Mouse (Mus musculus) liver, embryonic 14.5 days (tissue): ENCODE data around the gene Myrfl. TPM values are rescaled to one million over a fixed set of nuclear protein-coding genes. Genes with fewer than 3 reads are reported as not detected.

Experiments
- ATAC-seq: fragments of 200-750 bp; cut with Nextera tagmentation; 2 replicates; pipeline ENCODE4 v1.8.0; 2017; ENCODE audit warnings: moderate number of reproducible peaks, mild to moderate bottlenecking, moderate library complexity; ENCODE audit not compliant: insufficient read depth
- DNase-seq, 3 experiments: peaks; one replicate each; pipeline ENCODE4 v3.0.0-alpha.2; 2012 to 2013; ENCODE audit warnings: low read depth in 3 of 3, low spot score in 3 of 3
- H3K27ac ChIP-seq: fragments of 300-500 bp; sonication (generic); 2 replicates; pipeline ENCODE4 v1.5.1; 2014; ENCODE audit warnings: moderate library complexity, mild to moderate bottlenecking, control low read depth, inconsistent platforms
- H3K27me3 ChIP-seq: fragments of 300-500 bp; sonication (generic); 2 replicates; pipeline ENCODE4 v1.6.1; 2014; ENCODE audit warnings: mild to moderate bottlenecking, low read length, moderate library complexity; ENCODE audit not compliant: control insufficient read depth, insufficient read depth
- H3K36me3 ChIP-seq: fragments of 300-500 bp; sonication (generic); replicated peaks from 2 replicates; pipeline ENCODE4 v1.6.1; 2014; ENCODE audit warnings: low read depth; ENCODE audit not compliant: control insufficient read depth, insufficient read depth
- H3K4me1 ChIP-seq, 2 experiments: fragments of 200-500 bp in 1 of 2; fragments of 300-500 bp in 1 of 2; sonication (generic) in 1 of 2; replicated peaks; 2 replicates each; pipeline ENCODE4 v1.6.1; 2012 to 2014; ENCODE audit warnings: antibody characterized with exemption in 1 of 2, inconsistent platforms in 1 of 2, low read length in 1 of 2; ENCODE audit not compliant: control insufficient read depth in 2 of 2, insufficient read depth in 2 of 2
- H3K4me2 ChIP-seq: fragments of 300-500 bp; sonication (generic); 2 replicates; pipeline ENCODE4 v1.6.1; 2014; ENCODE audit warnings: low read depth, mild to moderate bottlenecking, control low read depth, moderate library complexity
- H3K4me3 ChIP-seq, 2 experiments: fragments of 200-500 bp in 1 of 2; fragments of 300-500 bp in 1 of 2; sonication (generic) in 1 of 2; 2 replicates each; pipeline ENCODE4 v1.5.1; 2012 to 2014; ENCODE audit warnings: low read depth in 2 of 2, low read length in 2 of 2, mild to moderate bottlenecking in 2 of 2, control low read depth in 1 of 2, inconsistent platforms in 1 of 2, moderate library complexity in 1 of 2; ENCODE audit not compliant: insufficient read depth in 1 of 2
- H3K9ac ChIP-seq: fragments of 300-500 bp; sonication (generic); replicated peaks from 2 replicates; pipeline ENCODE4 v1.6.1; 2014; ENCODE audit warnings: mild to moderate bottlenecking, control low read depth, moderate library complexity
- H3K9me3 ChIP-seq: fragments of 300-500 bp; sonication (generic); 2 replicates; pipeline ENCODE4 v1.6.1; 2016; ENCODE audit warnings: low read length, mixed read lengths; ENCODE audit not compliant: control insufficient read depth
- CTCF ChIP-seq: IDR thresholded peaks from 2 replicates; pipeline ENCODE4 v1.5.1; 2016; ENCODE audit warnings: antibody characterized with exemption, low read depth, control low read depth
- EP300 ChIP-seq: IDR thresholded peaks from 2 replicates; pipeline ENCODE4 v1.6.1; 2016; ENCODE audit warnings: antibody characterized with exemption, low read depth
- WGBS: fragments of 180-500 bp; shearing (Covaris S2); extraction: QIAGEN DNeasy Blood & Tissue Kit; methylation state at CpG from one replicate; pipeline ENCODE4 v1.1.7; 2014; ENCODE audit not compliant: insufficient replicate concordance; 5-methylcytosine and 5-hydroxymethylcytosine counted together
- polyA plus RNA-seq, 2 experiments: library from polyadenylated mRNA; depleted of rRNA in 1 of 2; stranded (reverse) in 1 of 2; unstranded in 1 of 2; fragments of >200 nt; fragmentation: Nextera tagmentation in 1 of 2; extraction: Ambion mirVana in 1 of 2; gene quantifications; 2 replicates each; pipeline versions ENCODE4 v1.2.1 to v1.2.3; 2012 to 2014

Gene Myrfl
- polyA plus RNA-seq (2012; rRNA removed): 0.02 TPM in 1 of 2 replicates, not detected in the other
- not detected in 2 replicates for polyA plus RNA-seq (2014; fragmentation: Nextera tagmentation; extraction: Ambion mirVana)

DNA sequence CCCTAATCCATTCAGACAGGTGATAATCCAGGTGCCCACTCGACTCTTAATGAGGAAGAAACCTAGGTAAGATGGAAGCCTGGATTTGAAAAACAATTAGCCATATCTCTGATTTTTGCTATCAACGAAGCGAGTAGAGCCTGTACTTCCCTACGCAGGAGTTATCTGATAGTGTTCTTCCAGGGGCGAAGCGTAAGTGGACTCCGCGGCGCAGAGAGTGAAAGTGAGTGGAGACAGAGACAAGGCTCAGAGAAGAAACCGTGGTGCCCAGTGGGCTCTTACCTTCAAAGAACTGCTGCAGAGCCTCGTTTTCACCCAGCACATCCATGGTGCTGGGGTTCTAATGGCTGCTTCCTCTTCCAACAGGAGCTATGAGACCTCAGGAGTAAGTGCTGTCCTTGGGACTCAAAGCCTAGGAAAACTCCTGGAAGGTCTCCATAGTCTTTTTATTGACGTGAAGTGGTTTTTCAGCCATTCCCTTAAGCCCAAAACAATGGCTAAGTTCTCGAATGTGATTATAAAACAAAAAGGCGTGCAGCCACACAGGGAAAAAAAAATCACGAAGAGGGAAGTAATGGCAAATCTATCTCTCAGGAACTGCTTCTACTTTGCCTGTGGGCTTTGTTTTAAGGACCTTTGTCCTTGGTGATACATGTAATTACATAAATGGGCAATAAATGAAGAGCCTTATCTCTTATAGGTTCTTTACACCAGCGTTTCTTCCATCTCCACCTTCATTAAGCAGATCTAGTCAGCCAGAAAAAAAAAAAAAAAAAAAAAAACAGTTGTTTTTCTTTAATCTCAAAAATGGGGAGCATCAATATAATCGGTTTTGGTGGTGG is at the start of gene Myrfl:
Gene Myrfl (minus strand): TSS at position 584 of the 842 bp plus-strand sequence.
- Histone ChIP-seq H3K4me1 (no peaks in the 10 kb centered on the region; a peak in 1 of 4 replicates), H3K4me2 (no peak within 1 kb of the TSS), H3K27me3 (no peaks in the 10 kb centered on the region), H3K36me3 (no peaks in the 10 kb centered on the region), H3K9me3 (no peaks in the 10 kb centered on the region), H3K4me3 (no peak within 1 kb of the TSS), H3K27ac (no peak within 1 kb of the TSS), H3K9ac (no peak within 1 kb of the TSS)
- ATAC-seq: no peak
- no peak for TF ChIP-seq CTCF
- TF ChIP-seq EP300: no peak
- 57% methylated on average over 17 of the region's 17 CpGs for WGBS
- no peak for DNase-seq

DNA sequence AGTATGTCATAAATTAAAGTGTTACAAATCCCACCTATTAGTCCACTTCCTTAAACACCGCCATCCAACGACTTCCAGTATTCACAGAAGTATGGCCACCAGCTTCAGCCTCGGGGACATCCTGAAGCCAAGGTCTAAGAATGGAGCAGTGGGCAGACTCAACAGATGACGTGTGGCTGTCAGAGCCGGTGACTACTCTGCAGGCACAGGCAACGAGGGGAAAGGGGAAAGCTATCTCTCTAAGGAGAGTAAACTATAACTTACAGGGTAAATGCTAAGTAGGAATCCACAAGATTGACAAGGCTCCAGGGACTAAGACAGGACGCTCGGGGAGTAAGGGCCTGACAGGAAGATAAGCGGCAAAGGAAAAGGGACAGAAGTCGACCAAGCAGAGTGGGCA is 48.2 kb upstream of the Myrfl start:
- Histone ChIP-seq H3K27me3 (no peaks in the 10 kb centered on the region), H3K9me3 (no peaks in the 10 kb centered on the region), H3K9ac (no peak overlapping the region), H3K27ac (no peak overlapping the region), H3K4me3 (no peak overlapping the region), H3K4me1 (peaks cover 4 to 12% of the 10 kb centered on the region in 2 experiments; a peak in 3 of 4 replicates), H3K4me2 (no peak overlapping the region), H3K36me3 (no peaks in the 10 kb centered on the region)
- ATAC-seq (no peak), DNase-seq (no peak)
- TF ChIP-seq EP300 (no peak), CTCF (no peak)
- WGBS: 48% methylated on average over 10 of the region's 10 CpGs

DNA sequence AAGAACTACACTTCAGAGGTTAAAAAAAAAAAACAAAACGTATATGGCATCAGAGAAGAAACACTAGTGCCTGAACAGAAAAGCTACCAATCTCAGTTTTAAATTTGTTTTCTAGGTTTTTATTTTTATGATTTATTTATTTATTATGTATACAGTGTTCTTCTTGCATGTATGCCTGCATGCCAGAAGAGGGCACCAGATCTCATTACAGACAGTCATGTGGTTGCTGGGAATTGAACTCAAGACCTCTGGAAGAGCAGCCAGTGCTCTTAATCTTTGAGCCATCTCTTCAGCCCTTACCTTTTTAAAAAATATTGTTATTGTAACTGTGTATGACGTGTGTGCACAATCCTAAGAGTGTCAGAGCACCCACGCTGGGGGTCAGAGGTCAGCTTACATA is 47.4 kb upstream of the Myrfl start:
- H3K4me2 ChIP-seq: no peak overlapping the region
- no peaks in the 10 kb centered on the region for H3K27me3 ChIP-seq
- H3K36me3 ChIP-seq: no peaks in the 10 kb centered on the region
- peaks cover 3 to 12% of the 10 kb centered on the region in 2 experiments; a peak in 3 of 4 replicates for H3K4me1 ChIP-seq
- WGBS: 62% methylated on average over 3 of the region's 3 CpGs
- H3K9ac ChIP-seq: no peak overlapping the region
- H3K27ac ChIP-seq: no peak overlapping the region
- H3K4me3 ChIP-seq: no peak overlapping the region
- DNase-seq (no peak), ATAC-seq (no peak)
- TF ChIP-seq EP300 (no peak), CTCF (peak; percentile 47)
- no peaks in the 10 kb centered on the region for H3K9me3 ChIP-seq

DNA sequence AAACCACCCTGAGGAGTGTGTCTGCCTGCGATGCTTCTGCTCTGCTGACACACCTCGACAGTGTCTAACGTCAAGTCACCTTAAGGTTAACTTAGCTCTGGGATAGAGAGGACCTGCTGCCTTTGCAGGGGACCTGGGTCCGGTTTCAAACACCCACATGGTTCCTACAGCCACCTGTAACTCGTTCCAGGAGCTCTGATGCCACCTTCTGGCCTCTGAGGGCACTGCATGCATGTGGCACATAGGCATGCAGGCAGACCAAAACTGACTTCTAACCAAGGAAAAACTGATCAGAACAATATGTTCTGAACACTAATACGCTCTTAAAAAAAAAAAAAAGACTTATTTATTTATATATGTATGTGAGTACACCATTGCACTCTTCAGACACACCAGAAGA is 46.3 kb upstream of the Myrfl start:
- ATAC-seq (no peak), DNase-seq (no peak)
- TF ChIP-seq CTCF: peak; percentile 84
- no peak for TF ChIP-seq EP300
- Histone ChIP-seq H3K4me2 (no peak overlapping the region), H3K36me3 (no peaks in the 10 kb centered on the region), H3K9me3 (no peaks in the 10 kb centered on the region), H3K4me1 (peaks cover 0 to 6% of the 10 kb centered on the region in 2 experiments; a peak in 2 of 4 replicates), H3K27ac (no peak overlapping the region), H3K27me3 (no peaks in the 10 kb centered on the region), H3K4me3 (no peak overlapping the region), H3K9ac (no peak overlapping the region)
- 70% methylated on average over 6 of the region's 6 CpGs for WGBS

DNA sequence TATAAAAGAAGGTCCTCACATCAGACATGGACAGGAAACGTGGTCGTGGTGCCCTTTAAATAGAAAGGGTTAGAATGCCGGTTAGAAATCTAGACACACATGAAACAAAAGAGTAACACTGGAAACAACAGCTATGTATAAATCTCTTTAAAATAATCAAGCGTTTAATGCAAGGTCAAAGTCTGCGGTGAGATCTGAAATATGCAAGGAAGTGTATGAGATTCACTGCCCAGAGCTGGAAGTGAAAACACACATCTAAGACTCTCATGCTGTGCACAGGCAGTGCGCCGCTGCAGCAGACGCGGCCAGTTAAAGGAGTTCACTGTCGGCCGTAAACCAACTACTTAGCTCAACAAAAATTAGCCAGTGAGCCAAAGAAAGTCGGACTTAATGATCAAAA is 38.3 kb upstream of the Myrfl start:
- Histone ChIP-seq H3K4me1 (no peaks in the 10 kb centered on the region), H3K27ac (no peak overlapping the region), H3K4me3 (no peak overlapping the region), H3K9ac (no peak overlapping the region), H3K9me3 (no peaks in the 10 kb centered on the region), H3K27me3 (no peaks in the 10 kb centered on the region), H3K36me3 (no peaks in the 10 kb centered on the region), H3K4me2 (no peak overlapping the region)
- ATAC-seq (no peak), DNase-seq (no peak)
- TF ChIP-seq CTCF: no peak
- no peak for TF ChIP-seq EP300
- WGBS: 67% methylated on average over 12 of the region's 12 CpGs
